Mouse (Mus musculus): Measurements from ENCODE around the gene Ank3.

GRCm38 (mm10) chr10:69746730-69747129, 348.2 kb downstream of the Ank3 start:
- TF ChIP-seq CTCF (IDR thresholded peaks at IDR 0.05; ENCODE audit: borderline replicate concordance, extremely low read depth, insufficient read depth, insufficient read length) (no peak), POLR2A (IDR thresholded peaks at IDR 0.05; ENCODE audit: borderline replicate concordance, extremely low read depth, insufficient read depth, insufficient read length, poor library complexity, severe bottlenecking) (no peak)

Data from brain, embryonic 14.5 days (tissue).